ENCODE assay signal across 1 mouse cellular context in genomic region chr11:100619485-100619975, GRCm38 (mm10).
TF ChIP-seq lines count a peak whose summit lies in the region.

No protein-coding gene starts in this region.

TF ChIP-seq in CH12.LX, 34 proteins besides CTCF, POLR2A, EP300 and RAD21 (continued from another document):
- peak; percentile 97 for TF ChIP-seq TCF12 (IDR thresholded peaks at IDR 0.05; ENCODE audit: low read depth, low read length)
- no peak for TF ChIP-seq JUN (IDR thresholded peaks at IDR 0.05; ENCODE audit: insufficient read depth, low read depth, low read length)
- peak; percentile 96 for TF ChIP-seq SIN3A (IDR thresholded peaks at IDR 0.05; ENCODE audit: low read length)
- TF ChIP-seq CHD2 (IDR thresholded peaks at IDR 0.05; ENCODE audit: low read length): no peak
- peak; percentile 95 for TF ChIP-seq UBTF (IDR thresholded peaks at IDR 0.05; ENCODE audit: low read depth, low read length)
- peak; percentile 80 for TF ChIP-seq GABPA (IDR thresholded peaks at IDR 0.05; ENCODE audit: insufficient replicate concordance, low read depth, low read length)
- peak; percentile 92 for TF ChIP-seq ZMIZ1 (IDR thresholded peaks at IDR 0.05; ENCODE audit: low read depth, low read length)
- TF ChIP-seq USF2 (conservative IDR thresholded peaks at IDR 0.05; ENCODE audit: low read depth, low read length): no peak
- peak; percentile 94 for TF ChIP-seq NELFE (IDR thresholded peaks at IDR 0.05; ENCODE audit: low read depth, low read length)
- peak; percentile 35 for TF ChIP-seq MYC (IDR thresholded peaks at IDR 0.05; ENCODE audit: low read depth, low read length)
- TF ChIP-seq ETS1 (conservative IDR thresholded peaks at IDR 0.05; ENCODE audit: low read depth, low read length): no peak
- TF ChIP-seq RCOR1 (conservative IDR thresholded peaks at IDR 0.05; ENCODE audit: low read depth, low read length): peak; percentile 77; the same call in 1 of the 2 replicates
- peak; percentile 80 for TF ChIP-seq IRF4 (IDR thresholded peaks at IDR 0.05; ENCODE audit: low read depth, low read length)
- peak; percentile 42 for TF ChIP-seq MAZ (IDR thresholded peaks at IDR 0.05; ENCODE audit: low read depth, low read length)
- TF ChIP-seq KAT2A (IDR thresholded peaks at IDR 0.05; ENCODE audit: insufficient replicate concordance, low read length): peak; percentile 76; the same call in 1 of the 2 replicates
- TF ChIP-seq BHLHE40 (IDR thresholded peaks at IDR 0.05; ENCODE audit: low read depth, low read length): no peak
- TF ChIP-seq SMC3 (IDR thresholded peaks at IDR 0.05; ENCODE audit: low read depth, low read length): peak; percentile 28; the same call in 1 of the 2 replicates
- TF ChIP-seq ZC3H11A (IDR thresholded peaks at IDR 0.05; ENCODE audit: low read depth, low read length): peak; percentile 59
- TF ChIP-seq ELF1 (IDR thresholded peaks at IDR 0.05; ENCODE audit: low read depth, low read length): peak; percentile 89
